Mouse (Mus musculus): ENCODE data around the gene Dctn2. TPM values are rescaled to one million over a fixed set of nuclear protein-coding genes. Genes with fewer than 3 reads are reported as not detected.

The Dctn2 gene
- polyA plus RNA-seq, 1 experiment from 2014 or later = 170 TPM

DNA sequence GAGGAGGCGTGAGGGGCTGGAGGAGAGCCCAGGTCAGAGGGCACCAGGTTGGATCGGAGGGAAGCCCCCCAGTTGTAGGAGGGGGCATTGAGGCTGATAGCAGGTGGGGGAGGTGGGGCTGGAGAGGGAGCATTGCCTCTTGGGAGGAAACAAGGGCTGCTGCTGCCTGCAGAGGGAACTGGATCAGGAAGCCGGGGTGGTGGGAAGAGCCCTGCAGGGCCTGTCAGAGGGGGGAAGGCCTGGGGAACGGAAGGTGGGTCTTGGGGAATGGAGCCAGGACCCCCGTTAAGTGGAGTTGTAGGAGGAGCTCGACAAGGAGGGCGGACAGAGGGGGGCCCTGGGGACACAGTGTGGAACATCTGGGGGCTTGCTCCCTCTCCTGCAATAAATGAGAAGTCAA lies 20.0 kb downstream of the Dctn2 start:
- Histone ChIP-seq H3K4me3 (ENCODE audit: low read length) (peak overlapping the region; percentile 75; the same call in 1 of the 2 replicates), H3K36me3 (ENCODE audit: control insufficient read depth, insufficient read depth, low read length) (peaks cover 38% of the 10 kb centered on the region), H3K9ac (ENCODE audit: low read depth, low read length) (peak overlapping the region; percentile 85), H3K27ac (ENCODE audit: low read length) (no peak overlapping the region), H3K9me3 (ENCODE audit: control insufficient read depth, low read length) (no peaks in the 10 kb centered on the region), H3K4me1 (ENCODE audit: control insufficient read depth, insufficient read depth, low read length) (peaks cover 34% of the 10 kb centered on the region), H3K27me3 (replicated peaks; ENCODE audit: control insufficient read depth, insufficient read depth, low read length) (no peaks in the 10 kb centered on the region), H3K4me2 (ENCODE audit: low read depth, low read length) (peak overlapping the region; percentile 71)
- WGBS = 73% methylated on average over 7 of the region's 7 CpGs
- ATAC-seq = no peak

DNA sequence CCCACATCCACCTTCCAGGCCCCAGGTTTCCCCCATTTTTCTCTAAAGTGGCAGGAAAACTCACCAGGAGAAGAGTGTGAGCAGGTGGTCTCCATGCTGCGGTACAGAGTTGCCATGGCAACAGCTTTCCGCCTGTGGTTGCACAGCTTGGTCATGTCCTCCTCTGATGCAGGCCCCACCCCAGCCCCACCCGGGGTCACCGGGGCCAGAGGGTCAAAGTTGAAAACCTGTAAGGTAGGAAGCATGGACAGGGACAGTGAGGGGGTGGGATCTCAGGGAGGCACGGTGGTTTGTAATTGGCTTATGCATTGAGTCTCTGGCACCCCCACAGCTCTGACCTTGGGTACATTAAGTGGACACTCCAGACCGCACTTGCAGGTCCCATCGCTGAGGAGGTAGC lies 20.6 kb downstream of the Dctn2 start:
- Histone ChIP-seq H3K4me1 (ENCODE audit: control insufficient read depth, insufficient read depth, low read length) (peaks cover 37% of the 10 kb centered on the region), H3K9me3 (ENCODE audit: control insufficient read depth, low read length) (no peaks in the 10 kb centered on the region), H3K27me3 (replicated peaks; ENCODE audit: control insufficient read depth, insufficient read depth, low read length) (no peaks in the 10 kb centered on the region), H3K4me3 (ENCODE audit: low read length) (peak overlapping the region; percentile 75), H3K36me3 (ENCODE audit: control insufficient read depth, insufficient read depth, low read length) (peaks cover 33% of the 10 kb centered on the region), H3K27ac (ENCODE audit: low read length) (peak overlapping the region; percentile 99; the same call in 1 of the 2 replicates), H3K9ac (ENCODE audit: low read depth, low read length) (peak overlapping the region; percentile 85), H3K4me2 (ENCODE audit: low read depth, low read length) (peak overlapping the region; percentile 71)
- ATAC-seq = no peak
- WGBS = 46% methylated on average over 7 of the region's 7 CpGs

DNA sequence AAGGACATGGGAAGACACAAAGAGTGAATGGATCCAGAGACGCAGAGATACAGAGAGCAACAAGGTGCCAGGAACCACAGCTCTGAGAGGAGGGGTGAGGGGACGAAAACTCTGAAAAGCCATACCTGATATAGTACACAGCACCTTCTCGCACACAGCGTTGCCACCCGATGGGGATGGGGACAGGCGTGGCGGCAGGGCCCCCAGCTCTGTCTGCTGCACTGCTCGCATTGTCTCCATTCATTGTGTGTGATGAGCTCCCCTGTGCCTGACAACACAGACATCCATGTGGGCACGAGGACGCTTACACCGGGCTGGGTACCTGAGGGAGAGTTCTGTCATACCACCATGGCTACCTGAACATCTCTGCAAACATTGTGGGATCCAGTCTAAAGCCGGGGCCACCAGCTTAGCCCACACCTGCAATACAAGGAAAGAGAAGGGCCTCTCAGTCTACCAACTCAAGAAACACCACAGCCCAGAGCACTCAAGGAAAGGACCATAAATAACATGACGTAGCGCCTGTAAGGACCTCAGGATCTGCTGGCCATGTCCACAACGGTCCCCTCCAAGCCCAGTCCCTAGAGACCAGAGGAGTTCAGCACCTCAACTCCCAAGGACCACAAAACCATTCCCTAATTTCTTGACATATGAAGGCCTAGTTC lies 21.2 kb downstream of the Dctn2 start:
- no peak for ATAC-seq
- H3K36me3 ChIP-seq (ENCODE audit: control insufficient read depth, insufficient read depth, low read length) = peaks cover 28% of the 10 kb centered on the region
- no peaks in the 10 kb centered on the region for H3K9me3 ChIP-seq (ENCODE audit: control insufficient read depth, low read length)
- peak overlapping the region; percentile 71 for H3K4me2 ChIP-seq (ENCODE audit: low read depth, low read length)
- H3K4me1 ChIP-seq (ENCODE audit: control insufficient read depth, insufficient read depth, low read length) = peaks cover 44% of the 10 kb centered on the region
- peak overlapping the region; percentile 75 for H3K4me3 ChIP-seq (ENCODE audit: low read length)
- H3K27me3 ChIP-seq (replicated peaks; ENCODE audit: control insufficient read depth, insufficient read depth, low read length) = no peaks in the 10 kb centered on the region
- peak overlapping the region; percentile 99 for H3K27ac ChIP-seq (ENCODE audit: low read length)
- whole genome bisulfite sequencing = 46% methylated on average over 15 of the region's 15 CpGs
- peak overlapping the region; percentile 85 for H3K9ac ChIP-seq (ENCODE audit: low read depth, low read length)

DNA sequence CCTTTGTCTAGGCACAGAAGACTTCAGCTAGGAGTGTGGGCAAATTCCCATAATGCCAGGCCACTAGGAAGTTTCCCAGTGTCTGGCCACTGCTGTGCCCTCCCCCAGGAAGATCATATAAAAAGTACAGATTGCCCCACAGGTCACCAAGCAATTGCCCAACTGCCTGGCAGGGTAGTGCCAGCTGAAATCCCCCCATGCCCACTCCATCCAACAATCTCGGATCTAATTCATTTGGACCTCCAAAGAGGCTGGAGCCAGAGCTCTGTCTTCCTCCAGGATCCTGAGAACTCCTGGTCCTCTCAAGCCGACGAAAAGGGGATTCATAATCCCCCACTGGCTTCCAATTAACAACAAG lies 21.7 kb downstream of the Dctn2 start:
- Histone ChIP-seq H3K9me3 (ENCODE audit: control insufficient read depth, low read length) (no peaks in the 10 kb centered on the region), H3K27ac (ENCODE audit: low read length) (peak overlapping the region; percentile 99), H3K36me3 (ENCODE audit: control insufficient read depth, insufficient read depth, low read length) (peaks cover 26% of the 10 kb centered on the region), H3K4me2 (ENCODE audit: low read depth, low read length) (peak overlapping the region; percentile 71), H3K27me3 (replicated peaks; ENCODE audit: control insufficient read depth, insufficient read depth, low read length) (no peaks in the 10 kb centered on the region), H3K4me1 (ENCODE audit: control insufficient read depth, insufficient read depth, low read length) (peaks cover 45% of the 10 kb centered on the region), H3K9ac (ENCODE audit: low read depth, low read length) (peak overlapping the region; percentile 85), H3K4me3 (ENCODE audit: low read length) (peak overlapping the region; percentile 75)
- WGBS = 0% methylated on average over 3 of the region's 3 CpGs
- no peak for ATAC-seq

DNA sequence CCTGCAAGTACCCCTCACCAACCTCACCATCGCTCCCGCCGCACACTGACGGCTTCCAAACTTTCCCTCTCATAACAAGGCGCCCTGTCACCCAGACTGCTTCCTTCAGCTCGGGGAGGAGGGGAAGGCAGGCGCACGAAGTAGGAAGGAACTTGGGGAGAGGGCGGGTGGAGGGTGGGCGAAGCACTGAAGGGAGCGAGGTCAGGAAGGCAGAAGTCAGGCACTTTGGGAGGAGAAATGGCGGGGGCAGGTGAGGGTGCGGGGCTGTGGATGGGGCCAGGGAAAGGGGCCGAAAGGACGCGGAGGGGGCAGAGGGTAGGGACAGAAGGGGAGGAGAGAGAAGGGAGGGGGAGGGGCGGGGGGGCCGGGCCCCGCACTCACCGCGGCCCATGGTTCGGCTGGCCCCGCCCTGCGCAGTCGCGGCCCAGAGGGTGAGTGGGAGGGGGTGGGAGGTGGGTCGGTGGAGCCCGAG lies 22.2 kb downstream of the Dctn2 start:
- Histone ChIP-seq H3K27me3 (replicated peaks; ENCODE audit: control insufficient read depth, insufficient read depth, low read length) (no peaks in the 10 kb centered on the region), H3K9me3 (ENCODE audit: control insufficient read depth, low read length) (no peaks in the 10 kb centered on the region), H3K4me2 (ENCODE audit: low read depth, low read length) (peak overlapping the region; percentile 71), H3K4me1 (ENCODE audit: control insufficient read depth, insufficient read depth, low read length) (peaks cover 49% of the 10 kb centered on the region), H3K27ac (ENCODE audit: low read length) (peak overlapping the region; percentile 99), H3K9ac (ENCODE audit: low read depth, low read length) (peak overlapping the region; percentile 85), H3K36me3 (ENCODE audit: control insufficient read depth, insufficient read depth, low read length) (peaks cover 23% of the 10 kb centered on the region), H3K4me3 (ENCODE audit: low read length) (peak overlapping the region; percentile 75)
- 0% methylated on average over 21 of the region's 28 CpGs for WGBS
- ATAC-seq = no peak; the same call in 1 of the 2 replicates

DNA sequence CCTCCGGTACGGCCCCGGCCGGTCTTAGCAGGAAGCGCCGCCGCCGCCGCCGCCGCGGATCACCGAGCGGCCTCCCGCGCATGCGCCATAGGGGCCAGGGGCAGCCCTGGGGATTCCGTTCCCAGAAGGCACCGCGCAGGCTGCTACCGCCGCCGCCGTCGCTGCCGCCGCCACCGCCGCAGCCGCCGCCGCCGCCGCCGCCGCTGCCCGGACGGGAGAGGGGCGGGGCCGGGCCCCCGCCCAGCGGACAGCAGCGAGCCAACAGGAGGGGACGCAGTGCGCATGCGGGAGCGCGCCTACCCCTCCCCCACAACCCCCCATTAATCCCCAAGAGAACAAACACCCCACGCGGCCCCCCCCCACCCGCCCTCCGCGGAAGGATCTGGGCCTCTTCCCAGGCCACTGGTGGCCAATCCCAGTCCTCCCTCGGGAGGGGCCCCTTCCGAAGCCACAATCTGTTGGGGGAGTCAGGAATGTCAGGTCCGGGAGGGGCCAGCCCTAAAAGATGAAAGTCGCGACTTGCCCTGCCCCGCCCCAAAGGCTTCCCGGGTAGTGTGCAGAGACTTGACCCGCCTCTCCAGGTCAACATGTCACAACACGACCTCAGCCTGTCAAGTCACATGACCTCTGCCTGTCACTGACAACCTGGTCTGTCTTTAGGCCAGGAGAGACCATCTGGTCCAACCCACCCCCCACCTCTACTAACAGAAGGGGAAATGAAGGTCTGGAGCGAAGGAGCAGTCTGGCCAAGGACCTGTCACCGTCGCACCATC lies 22.8 kb downstream of the Dctn2 start, which contains the start of gene Mbd6:
TSS of gene Mbd6 (minus strand) at position 219 of the 773 bp plus-strand sequence.
- Histone ChIP-seq H3K4me3 (ENCODE audit: low read length) (peak within 1 kb of the TSS; percentile 75), H3K27ac (ENCODE audit: low read length) (peak within 1 kb of the TSS; percentile 99), H3K36me3 (ENCODE audit: control insufficient read depth, insufficient read depth, low read length) (peaks cover 19% of the 10 kb centered on the region), H3K27me3 (replicated peaks; ENCODE audit: control insufficient read depth, insufficient read depth, low read length) (no peaks in the 10 kb centered on the region), H3K4me1 (ENCODE audit: control insufficient read depth, insufficient read depth, low read length) (peaks cover 49% of the 10 kb centered on the region), H3K9ac (ENCODE audit: low read depth, low read length) (peak within 1 kb of the TSS; percentile 85), H3K9me3 (ENCODE audit: control insufficient read depth, low read length) (no peaks in the 10 kb centered on the region), H3K4me2 (ENCODE audit: low read depth, low read length) (peak within 1 kb of the TSS; percentile 71)
- ATAC-seq = peak; percentile 47
- 0% methylated on average over 46 of the region's 65 CpGs for WGBS

DNA sequence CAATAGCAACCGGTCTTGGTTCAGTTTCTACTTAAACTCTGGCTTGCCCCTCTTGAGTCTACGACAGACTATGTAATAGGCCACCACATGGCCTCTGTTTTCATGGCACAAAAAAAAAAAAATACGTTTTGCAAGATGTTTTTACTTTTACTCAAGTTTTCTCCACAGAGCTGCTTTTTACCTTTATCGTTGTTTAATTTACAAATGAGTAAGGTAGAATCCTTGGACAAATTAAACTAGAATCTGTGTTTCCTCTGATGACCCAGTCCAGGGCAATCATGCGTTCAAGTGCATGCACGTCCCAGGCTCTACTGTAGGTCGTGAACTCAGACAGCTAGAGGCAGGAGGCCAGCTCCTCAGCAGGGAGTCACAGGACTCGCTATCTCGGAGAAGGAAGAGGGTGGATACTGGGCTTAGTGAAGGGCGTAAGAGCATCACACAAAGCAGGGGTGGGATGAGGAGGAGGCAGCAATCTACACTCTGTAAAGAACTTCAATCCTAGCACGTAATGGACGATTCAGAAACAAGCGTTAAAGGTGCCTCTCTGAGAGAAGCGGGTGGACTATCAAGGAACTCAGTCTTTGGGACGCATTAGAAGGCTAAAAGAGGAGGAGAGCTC lies 23.5 kb downstream of the Dctn2 start:
- H3K27ac ChIP-seq (ENCODE audit: low read length) = peak overlapping the region; percentile 99
- under 1% methylated on average over 15 of the region's 15 CpGs for WGBS
- H3K9me3 ChIP-seq (ENCODE audit: control insufficient read depth, low read length) = no peaks in the 10 kb centered on the region
- H3K4me1 ChIP-seq (ENCODE audit: control insufficient read depth, insufficient read depth, low read length) = peaks cover 49% of the 10 kb centered on the region
- ATAC-seq = peak; percentile 31
- H3K4me2 ChIP-seq (ENCODE audit: low read depth, low read length) = peak overlapping the region; percentile 71
- H3K27me3 ChIP-seq (replicated peaks; ENCODE audit: control insufficient read depth, insufficient read depth, low read length) = no peaks in the 10 kb centered on the region
- H3K9ac ChIP-seq (ENCODE audit: low read depth, low read length) = peak overlapping the region; percentile 85
- H3K36me3 ChIP-seq (ENCODE audit: control insufficient read depth, insufficient read depth, low read length) = peaks cover 24% of the 10 kb centered on the region
- H3K4me3 ChIP-seq (ENCODE audit: low read length) = peak overlapping the region; percentile 75

DNA sequence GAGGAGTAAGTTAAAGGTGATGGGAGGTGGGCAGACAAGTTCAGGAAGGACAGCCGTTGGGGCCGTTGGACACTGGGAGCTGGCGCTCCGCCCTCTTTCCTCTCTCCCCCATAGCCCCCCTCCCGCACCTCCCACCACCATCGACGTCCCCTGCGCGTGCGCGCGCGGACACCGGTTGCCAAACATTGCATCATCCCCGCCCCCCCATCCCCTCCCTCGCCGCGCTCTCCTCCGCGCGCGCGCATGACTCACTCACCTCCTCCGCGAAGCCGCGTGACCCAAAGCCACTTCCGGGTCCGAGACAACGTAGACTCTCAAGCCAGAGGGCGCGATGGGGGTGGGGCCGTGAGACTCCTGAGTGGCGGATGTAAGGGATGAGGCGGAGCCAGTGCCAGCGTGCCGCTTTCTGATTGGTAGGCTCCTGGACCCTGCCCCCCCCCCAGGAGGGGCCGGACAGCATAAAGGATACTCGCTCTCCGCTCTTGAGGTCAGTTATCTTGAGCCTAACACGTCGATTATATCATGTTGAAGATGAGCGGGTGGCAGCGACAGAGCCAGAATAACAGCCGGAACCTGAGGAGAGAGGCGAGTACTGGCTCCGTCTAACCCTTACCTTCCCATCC lies 24.2 kb downstream of the Dctn2 start:
- 0% methylated on average over 43 of the region's 47 CpGs for WGBS
- H3K4me1 ChIP-seq (ENCODE audit: control insufficient read depth, insufficient read depth, low read length) = peaks cover 46% of the 10 kb centered on the region
- H3K36me3 ChIP-seq (ENCODE audit: control insufficient read depth, insufficient read depth, low read length) = peaks cover 23% of the 10 kb centered on the region

More for the DNA sequence above, 24.2 kb downstream of the Dctn2 start:
- H3K9ac ChIP-seq (ENCODE audit: low read depth, low read length) = peak overlapping the region; percentile 85
- no peaks in the 10 kb centered on the region for H3K9me3 ChIP-seq (ENCODE audit: control insufficient read depth, low read length)
- H3K27me3 ChIP-seq (replicated peaks; ENCODE audit: control insufficient read depth, insufficient read depth, low read length) = no peaks in the 10 kb centered on the region
- peak overlapping the region; percentile 72 for H3K4me2 ChIP-seq (ENCODE audit: low read depth, low read length)
- peak; percentile 86 for ATAC-seq
- H3K4me3 ChIP-seq (ENCODE audit: low read length) = peak overlapping the region; percentile 75
- H3K27ac ChIP-seq (ENCODE audit: low read length) = peak overlapping the region; percentile 99
